Mouse (Mus musculus) C2C12 (cell line): ENCODE results near the gene Lias. TPM values are rescaled to one million over a fixed set of nuclear protein-coding genes. Genes with fewer than 3 reads are reported as not detected.

Experiments
- H3K27me3 ChIP-seq: one replicate; pipeline ENCODE4 v1.6.1; 2011; ENCODE audit not compliant: control insufficient read depth, insufficient read depth, insufficient read length
- H3K36me3 ChIP-seq: one replicate; pipeline ENCODE4 v1.6.1; 2011; ENCODE audit not compliant: control insufficient read depth, insufficient read depth
- H3K4me3 ChIP-seq: one replicate; pipeline ENCODE4 v1.5.1; 2011; ENCODE audit warnings: mild to moderate bottlenecking, control low read depth; ENCODE audit not compliant: poor library complexity, insufficient read depth, severe bottlenecking
- H3K79me2 ChIP-seq: one replicate; pipeline ENCODE4 v1.6.1; 2011; ENCODE audit not compliant: control insufficient read depth, insufficient read depth
- H3K79me3 ChIP-seq: one replicate; pipeline ENCODE4 v1.6.1; 2011; ENCODE audit warnings: low read depth, control low read depth
- H3ac ChIP-seq: one replicate; pipeline ENCODE3; 2011; ENCODE audit warnings: low read depth; ENCODE audit not compliant: control insufficient read depth, insufficient read length
- CEBPB ChIP-seq: IDR thresholded peaks from one replicate; pipeline ENCODE4 v1.6.1; 2011; ENCODE audit warnings: low read depth, mild to moderate bottlenecking, control low read depth, moderate library complexity
- CTCF ChIP-seq: IDR thresholded peaks from one replicate; pipeline ENCODE4 v1.5.1; 2011; ENCODE audit not compliant: control insufficient read depth, insufficient read depth, insufficient read length
- FOSL1 ChIP-seq: IDR thresholded peaks from one replicate; pipeline ENCODE4 v1.8.0; 2011; ENCODE audit warnings: mild to moderate bottlenecking, low read length; ENCODE audit not compliant: poor library complexity, insufficient read depth, severe bottlenecking
- MAX ChIP-seq: IDR thresholded peaks from one replicate; pipeline ENCODE4 v1.6.1; 2011; ENCODE audit warnings: mild to moderate bottlenecking, control low read depth
- MYOD1 ChIP-seq: IDR thresholded peaks from one replicate; pipeline ENCODE4 v1.6.1; 2011; ENCODE audit warnings: low read depth; ENCODE audit not compliant: control insufficient read depth, insufficient read length
- MYOG ChIP-seq: IDR thresholded peaks from one replicate; pipeline ENCODE4 v1.6.1; 2011; ENCODE audit not compliant: control insufficient read depth, insufficient read length; ENCODE audit errors: extremely low read depth
- USF1 ChIP-seq: IDR thresholded peaks from one replicate; pipeline ENCODE4 v1.6.1; 2011; ENCODE audit warnings: low read depth, mild to moderate bottlenecking, control low read depth, moderate library complexity
- polyA plus RNA-seq: library from polyadenylated mRNA; unstranded; fragments of >200 nt; fragmentation: generic; extraction: Trizol; gene quantifications from one replicate; pipeline ENCODE4 v1.2.1, GENCODE M21; 2012; ENCODE audit warnings: missing spikeins

Gene Lias
- polyA plus RNA-seq, 1 experiment: 17.4 TPM

DNA sequence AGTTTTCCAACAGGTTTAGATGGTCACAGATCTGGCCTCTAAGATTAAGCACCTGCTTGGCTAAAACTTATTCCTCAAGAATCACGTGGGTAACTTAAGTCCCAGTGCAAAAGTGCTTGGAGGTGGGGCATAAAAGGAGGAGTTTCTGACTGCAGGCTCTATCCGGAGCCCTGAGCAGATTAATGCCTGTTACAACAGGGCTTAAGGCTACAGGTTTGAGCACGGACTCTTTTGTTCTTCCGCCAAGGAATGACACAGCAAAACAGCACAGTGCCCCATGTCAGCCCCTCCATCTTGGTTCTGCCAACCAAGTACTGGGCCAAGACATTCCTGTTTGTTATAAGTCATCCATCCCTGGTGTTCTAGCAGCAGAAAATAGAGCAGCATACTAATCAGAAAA lies 37.0 kb downstream of the Lias start:
- no peak for TF ChIP-seq CTCF
- no peak for TF ChIP-seq MYOD1
- no peak for TF ChIP-seq MYOG

DNA sequence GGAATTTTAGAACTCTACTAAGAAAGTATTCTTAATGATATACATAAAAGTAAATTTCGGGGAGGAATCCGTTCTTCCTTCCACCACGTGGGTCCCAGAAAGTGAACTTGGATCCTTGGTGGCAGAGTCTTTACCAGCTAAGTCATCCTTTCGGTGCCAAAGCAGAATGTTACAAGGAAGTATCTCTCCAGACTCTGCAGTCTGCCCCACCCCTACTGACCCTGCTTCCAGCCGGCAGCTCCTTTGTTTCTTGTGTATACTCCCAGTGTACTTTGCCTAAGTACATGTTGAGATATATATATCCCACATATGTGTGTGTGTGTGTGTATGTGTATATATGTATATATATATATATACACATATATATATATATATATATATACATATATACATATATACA lies 38.1 kb downstream of the Lias start:
- peaks cover 79% of the 10 kb centered on the region for H3K79me2 ChIP-seq
- no peak overlapping the region for H3ac ChIP-seq
- peaks cover 67% of the 10 kb centered on the region for H3K79me3 ChIP-seq
- H3K27me3 ChIP-seq: no peaks in the 10 kb centered on the region
- no peak for TF ChIP-seq CEBPB
- TF ChIP-seq CTCF: no peak
- TF ChIP-seq MYOG: no peak
- TF ChIP-seq USF1: no peak
- no peak for TF ChIP-seq MAX
- H3K4me3 ChIP-seq: no peak overlapping the region
- peaks cover 56% of the 10 kb centered on the region for H3K36me3 ChIP-seq

More for the DNA sequence above, 37.0 kb downstream of the Lias start:
- Histone ChIP-seq H3ac (no peak overlapping the region), H3K79me3 (peaks cover 56% of the 10 kb centered on the region), H3K27me3 (no peaks in the 10 kb centered on the region), H3K36me3 (peaks cover 62% of the 10 kb centered on the region), H3K79me2 (peaks cover 68% of the 10 kb centered on the region), H3K4me3 (no peak overlapping the region)

DNA sequence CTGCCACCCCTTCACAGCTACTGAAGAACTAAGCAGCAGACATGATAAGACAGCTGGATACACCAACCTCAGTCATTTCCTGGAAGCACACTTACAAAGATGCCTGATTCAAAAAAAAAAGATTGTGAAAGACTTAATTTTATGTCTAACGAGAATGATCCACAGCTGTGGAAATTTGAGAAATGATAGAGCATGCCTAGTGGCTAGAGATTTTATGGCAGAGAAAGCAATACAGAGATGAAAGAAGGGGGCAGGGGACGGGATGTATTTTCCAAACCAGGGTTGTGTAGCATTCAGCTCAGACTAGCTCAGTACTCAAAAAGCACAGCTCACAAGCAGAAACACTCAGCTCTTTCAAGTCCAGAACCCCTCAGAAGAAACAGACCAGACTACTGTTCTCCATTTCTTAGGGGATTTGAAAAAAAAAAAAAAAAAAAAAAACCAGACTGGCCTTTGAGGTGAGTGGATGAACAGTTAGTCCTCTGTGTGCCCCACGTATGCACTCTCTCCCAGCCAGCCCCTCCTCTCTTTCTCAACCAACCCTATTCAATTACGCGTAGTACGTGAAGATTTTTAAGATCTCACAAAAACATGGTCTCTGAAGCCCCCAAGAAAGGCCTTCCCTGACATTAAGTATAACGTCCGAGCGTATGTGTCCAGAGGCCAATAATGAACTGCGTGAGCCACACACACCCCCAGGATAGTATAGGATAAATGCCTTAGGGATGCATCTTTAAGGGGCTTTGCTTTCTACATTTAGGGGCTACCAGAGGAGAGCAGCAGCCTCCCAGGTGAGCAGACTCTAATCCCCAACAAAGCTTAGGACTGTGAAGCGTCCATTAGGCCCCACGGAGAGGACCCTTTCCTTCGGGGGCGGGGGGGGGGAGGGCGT lies 43.4 kb downstream of the Lias start:
- peaks cover 22% of the 10 kb centered on the region for H3K36me3 ChIP-seq
- TF ChIP-seq MAX (no peak), MYOD1 (no peak), CTCF (no peak), CEBPB (no peak), FOSL1 (no peak), MYOG (no peak), USF1 (no peak)
- H3K27me3 ChIP-seq: no peaks in the 10 kb centered on the region
- peaks cover 58% of the 10 kb centered on the region for H3K79me2 ChIP-seq
- H3ac ChIP-seq: peak overlapping the region; percentile 57
- H3K79me3 ChIP-seq: peaks cover 50% of the 10 kb centered on the region
- peak overlapping the region; percentile 68 for H3K4me3 ChIP-seq

DNA sequence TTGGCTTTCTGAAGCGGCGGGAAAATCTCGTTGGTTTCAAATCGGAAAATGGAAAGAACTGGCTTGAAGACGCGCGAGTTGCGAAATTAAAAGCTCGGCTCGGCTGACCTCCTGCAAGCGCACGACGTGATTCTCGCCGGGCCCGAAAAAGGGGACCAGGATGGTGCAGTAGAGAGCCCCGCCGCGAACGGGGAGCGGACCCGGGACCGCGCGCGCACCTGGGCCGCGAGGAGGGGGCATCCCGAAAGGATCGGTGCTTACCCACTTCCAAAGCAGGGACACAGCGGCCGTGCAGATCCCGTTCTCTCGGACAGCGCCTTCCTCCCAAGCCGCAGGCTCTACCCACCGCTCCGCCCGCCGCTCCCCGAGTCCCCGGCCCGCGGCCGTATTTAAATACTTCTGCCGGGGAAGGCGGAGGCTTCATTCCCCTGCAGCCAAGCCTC lies 44.1 kb downstream of the Lias start:
- H3K27me3 ChIP-seq: no peaks in the 10 kb centered on the region

DNA sequence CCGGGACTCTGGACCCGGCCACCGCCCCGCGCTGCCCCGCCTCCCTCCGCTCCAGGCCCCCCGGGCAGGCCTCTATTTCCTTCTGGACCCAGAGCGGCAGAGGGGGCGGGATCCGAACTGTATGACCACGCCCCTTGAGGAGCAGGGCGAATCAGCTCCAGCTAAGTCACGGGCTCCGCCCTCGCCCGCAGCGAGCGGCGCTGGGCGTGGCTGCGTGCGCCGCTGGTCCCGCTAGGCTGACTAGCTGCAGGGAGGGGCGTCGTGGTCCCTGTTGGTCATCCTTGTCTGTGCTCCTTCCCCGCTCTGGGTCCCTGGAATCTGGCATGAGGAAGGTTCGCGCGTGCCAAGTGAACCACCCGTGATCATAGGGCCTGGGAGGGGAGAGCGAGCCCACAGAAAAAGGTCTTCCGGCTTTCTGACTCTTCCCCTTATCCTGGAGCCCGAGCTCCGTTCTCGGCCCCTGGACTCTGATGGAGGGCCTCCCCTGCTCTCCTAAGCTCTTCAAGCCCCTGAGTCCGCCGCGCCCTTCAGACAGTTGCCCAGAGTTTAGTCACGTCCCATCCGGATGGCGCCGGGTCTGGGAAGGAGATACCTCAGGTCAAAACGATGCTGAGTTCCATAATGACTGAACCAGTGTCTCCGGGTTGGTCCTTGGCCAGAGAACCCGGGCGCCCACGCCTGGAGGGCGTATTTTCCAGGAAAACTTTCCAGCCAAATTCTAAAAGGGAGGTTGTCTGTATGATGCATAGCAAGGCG lies 44.7 kb downstream of the Lias start, which contains the start of gene Ugdh:
Ugdh (minus strand) TSS at position 144 of the 756 bp plus-strand sequence.
- H3K4me3 ChIP-seq: peak within 1 kb of the TSS; percentile 68
- H3K27me3 ChIP-seq: no peaks in the 10 kb centered on the region
- H3K79me2 ChIP-seq: peaks cover 46% of the 10 kb centered on the region
- no peak for TF ChIP-seq MYOG
- no peak for TF ChIP-seq CEBPB
- no peak for TF ChIP-seq FOSL1
- TF ChIP-seq USF1: no peak
- no peak for TF ChIP-seq MYOD1
- peak; percentile 17 for TF ChIP-seq MAX
- H3K36me3 ChIP-seq: peaks cover 18% of the 10 kb centered on the region
- H3K79me3 ChIP-seq: peaks cover 38% of the 10 kb centered on the region
- H3ac ChIP-seq: peak within 1 kb of the TSS; percentile 79

More for the DNA sequence above, 44.1 kb downstream of the Lias start:
- peaks cover 22% of the 10 kb centered on the region for H3K36me3 ChIP-seq
- H3K4me3 ChIP-seq: peak overlapping the region; percentile 68
- TF ChIP-seq MYOG (no peak), FOSL1 (no peak), CEBPB (peak; percentile 24), CTCF (no peak), MAX (no peak)
- peaks cover 52% of the 10 kb centered on the region for H3K79me2 ChIP-seq
- H3ac ChIP-seq: peak overlapping the region; percentile 79
- H3K79me3 ChIP-seq: peaks cover 44% of the 10 kb centered on the region

DNA sequence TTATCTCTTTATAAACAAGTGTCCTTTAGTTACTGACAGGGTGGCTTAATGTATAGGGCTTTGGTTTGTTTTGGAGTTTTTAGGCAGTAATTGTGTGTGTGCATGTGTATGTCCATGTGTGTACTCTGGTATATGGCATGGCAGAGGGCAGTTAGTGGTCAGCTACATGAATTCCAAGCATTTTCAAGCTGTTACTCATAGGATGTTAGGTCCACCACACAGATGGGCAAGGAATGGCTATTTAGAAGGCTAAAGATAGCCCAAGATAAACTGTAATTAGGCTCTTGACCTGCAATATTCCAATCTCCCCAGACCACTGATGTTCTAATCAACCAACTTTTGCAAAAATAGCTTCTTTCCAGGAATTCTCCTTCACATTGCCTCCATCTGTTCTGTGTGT lies 46.7 kb downstream of the Lias start:
- TF ChIP-seq CTCF (no peak), FOSL1 (peak; percentile 69)
- Histone ChIP-seq H3K79me3 (peaks cover 19% of the 10 kb centered on the region), H3K4me3 (no peak overlapping the region), H3ac (no peak overlapping the region), H3K27me3 (no peaks in the 10 kb centered on the region), H3K36me3 (peaks cover 7% of the 10 kb centered on the region), H3K79me2 (peaks cover 25% of the 10 kb centered on the region)
